Mouse (Mus musculus) cerebellum, postnatal 25 days (tissue): ENCODE measurements around the gene Olfr891.
"Not testable (repeated sequence)": the region's sequence is repeated elsewhere in the genome, so short reads cannot be mapped to it uniquely, and the experiment has no call there.

ENCODE experiments used
- DNase-seq, 2 experiments: peaks; one replicate each; pipeline ENCODE4 v3.0.0; 2021; ENCODE audit warnings: mixed read lengths in 2 of 2

Gene Olfr891

DNA sequence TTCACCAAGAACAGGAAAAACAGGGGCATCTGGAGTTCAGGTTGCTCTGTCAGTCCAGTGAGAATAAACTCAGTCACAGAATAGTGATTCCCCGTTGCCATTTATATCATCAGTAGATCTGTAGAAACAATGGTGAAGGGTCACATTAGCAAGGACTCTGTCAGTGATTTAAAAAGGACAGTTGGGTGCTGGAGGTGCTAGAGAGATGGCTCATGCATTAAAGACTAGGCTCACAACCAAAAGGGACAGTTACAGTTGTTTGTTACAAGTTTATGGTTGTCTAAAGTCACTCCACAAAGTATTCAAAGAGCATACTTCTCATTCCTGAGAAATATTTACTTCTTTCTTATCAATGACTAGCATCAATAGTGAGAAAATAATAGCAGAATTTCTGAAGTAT, at the start of gene Olfr891:
Gene Olfr891, minus strand, starts transcription at position 101 of the 400 bp plus-strand sequence.
- no peak for DNase-seq

DNA sequence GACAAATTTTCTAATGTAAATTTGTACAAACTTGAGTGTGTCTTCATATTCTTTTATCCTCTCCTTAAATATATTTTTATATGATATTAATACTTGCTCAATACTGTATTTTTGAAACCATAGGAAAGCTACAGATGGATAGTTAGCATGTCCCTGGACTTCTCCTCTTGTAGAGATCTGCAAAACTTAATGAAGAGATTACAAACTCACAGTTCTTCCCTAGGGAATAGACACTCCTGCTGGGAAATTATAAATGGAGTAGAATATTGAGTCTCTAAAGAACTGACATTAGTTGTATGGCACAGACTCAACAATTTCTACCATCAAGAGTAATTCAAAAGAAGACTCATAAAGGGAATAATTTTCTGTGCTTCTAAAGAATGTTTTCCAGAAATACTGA, 37.1 kb upstream of the Olfr891 start, which contains the start of gene Olfr894:
Gene Olfr894, plus strand, starts transcription at position 301 of the 400 bp plus-strand sequence.
- DNase-seq: no peak

DNA sequence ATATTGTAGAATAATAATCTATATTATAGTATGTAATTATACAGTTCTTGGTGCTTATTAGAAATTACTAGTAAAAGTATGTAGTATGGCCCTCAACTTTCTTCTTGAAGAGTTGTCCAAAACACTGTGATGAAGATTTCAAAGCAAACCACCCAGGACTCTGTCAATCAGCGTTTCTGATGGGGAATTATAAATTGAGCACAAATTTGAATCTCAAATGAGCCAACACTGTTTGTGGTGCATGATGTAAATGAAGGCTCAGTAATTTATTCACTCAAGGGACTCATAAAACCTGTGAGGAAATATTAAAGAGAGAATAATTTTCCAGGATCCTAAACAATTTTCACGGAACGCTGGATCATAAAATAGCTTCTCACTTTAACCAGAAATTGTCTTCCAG, 27.4 kb upstream of the Olfr891 start, which contains the start of gene Olfr893:
Gene Olfr893, plus strand, starts transcription at position 301 of the 400 bp plus-strand sequence.
- DNase-seq: no peak

DNA sequence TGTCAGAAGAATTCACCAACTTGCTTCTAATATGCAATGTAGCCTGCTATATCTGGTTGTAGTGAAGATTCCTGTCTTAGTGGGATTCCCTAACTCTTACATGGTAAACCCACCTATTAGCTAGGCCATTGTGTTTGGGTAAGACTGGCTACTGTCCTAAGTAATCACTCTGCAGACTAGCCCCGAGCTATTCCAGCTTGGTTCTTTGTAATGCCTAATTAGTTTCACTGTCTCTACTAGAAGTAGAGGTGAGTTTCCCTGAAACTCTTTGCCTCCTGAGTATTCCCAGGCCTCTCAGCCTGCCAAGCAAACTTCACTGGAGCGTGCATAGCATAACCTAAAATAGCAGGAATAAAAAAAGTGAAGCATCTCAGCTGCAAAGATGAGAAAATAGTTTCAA, 12.3 kb downstream of the Olfr891 start:
- not testable (repeated sequence) for DNase-seq

DNA sequence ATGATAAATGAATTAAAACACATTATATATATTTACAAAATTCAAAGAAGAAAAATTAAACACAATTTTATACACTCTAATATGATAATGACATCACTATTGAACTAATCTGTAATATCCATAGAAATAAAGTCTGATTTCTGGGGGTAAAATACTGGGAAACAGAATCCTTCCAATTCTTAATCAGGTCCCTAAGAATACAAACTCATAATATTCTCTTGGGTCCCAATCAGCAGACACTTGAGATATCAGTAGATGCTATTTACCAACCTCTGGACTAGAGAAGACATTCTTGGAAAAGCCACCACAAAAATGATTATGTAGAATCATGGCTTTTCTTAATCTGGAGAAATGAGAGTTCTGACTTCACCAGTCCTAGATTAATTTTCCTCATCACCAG, 38.4 kb downstream of the Olfr891 start, which contains the start of gene Olfr890:
Gene Olfr890, plus strand, starts transcription at position 301 of the 400 bp plus-strand sequence.
- no peak for DNase-seq
